Mouse (Mus musculus): ENCODE data around the gene Vegfc. TPM values are rescaled to one million over a fixed set of nuclear protein-coding genes. Genes with fewer than 3 reads are reported as not detected.
A peak's percentile ranks its signal among the peaks of the same experiment; 100 is the strongest.

Vegfc gene
- polyA plus RNA-seq, 1 experiment: 2.3 TPM

DNA sequence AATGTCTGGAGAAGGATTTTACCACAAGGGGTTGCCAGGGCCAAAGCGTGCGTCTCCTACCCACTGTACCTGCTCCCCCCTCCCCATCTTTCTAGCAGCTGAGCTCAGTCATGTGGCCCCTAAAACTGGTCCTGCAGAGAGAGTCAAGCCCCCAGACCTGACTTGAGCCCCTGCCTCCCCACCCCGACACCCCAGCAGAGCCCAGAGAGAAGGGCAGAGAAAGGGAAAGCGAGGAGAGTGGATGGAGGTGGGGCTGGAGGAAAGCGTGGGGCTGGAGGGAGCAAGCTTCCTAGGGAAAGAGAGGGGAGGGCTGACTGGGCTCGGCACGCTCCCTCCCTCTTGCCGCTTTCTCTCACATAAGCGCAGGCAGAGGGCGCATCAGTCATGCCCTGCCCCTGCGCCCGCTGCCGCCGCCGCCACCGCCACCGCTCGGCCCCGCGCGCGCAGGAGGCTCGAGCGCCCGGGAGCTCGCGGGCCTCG lies 575 bp upstream of the Vegfc start:
- DNase-seq (ENCODE audit: low read depth in 1 of 2, low spot score in 2 of 2): peak in 1 of 2 experiments; percentile 13
- Histone ChIP-seq H3K4me3 (ENCODE audit: extremely low read depth, insufficient read depth, insufficient read length) (peak overlapping the region; percentile 64; the same call in 1 of the 2 replicates), H3K27me3 (ENCODE audit: control insufficient read depth, insufficient read depth, low read length) (peaks cover 3% of the 10 kb centered on the region; the same call in 1 of the 2 replicates), H3K27ac (ENCODE audit: insufficient read depth, low read length) (no peak overlapping the region), H3K4me1 (ENCODE audit: control insufficient read depth, insufficient read depth, insufficient read length) (peaks cover 8% of the 10 kb centered on the region; the same call in 1 of the 2 replicates), H3K36me3 (ENCODE audit: control insufficient read depth, insufficient read depth, low read length) (no peaks in the 10 kb centered on the region)
- WGBS: 4% methylated on average over 26 of the region's 28 CpGs
- TF ChIP-seq POLR2A (IDR thresholded peaks at IDR 0.05; ENCODE audit: low read depth, low read length) (no peak), CTCF (IDR thresholded peaks at IDR 0.05; ENCODE audit: extremely low read depth, insufficient read depth, insufficient read length, insufficient replicate concordance) (no peak)

DNA sequence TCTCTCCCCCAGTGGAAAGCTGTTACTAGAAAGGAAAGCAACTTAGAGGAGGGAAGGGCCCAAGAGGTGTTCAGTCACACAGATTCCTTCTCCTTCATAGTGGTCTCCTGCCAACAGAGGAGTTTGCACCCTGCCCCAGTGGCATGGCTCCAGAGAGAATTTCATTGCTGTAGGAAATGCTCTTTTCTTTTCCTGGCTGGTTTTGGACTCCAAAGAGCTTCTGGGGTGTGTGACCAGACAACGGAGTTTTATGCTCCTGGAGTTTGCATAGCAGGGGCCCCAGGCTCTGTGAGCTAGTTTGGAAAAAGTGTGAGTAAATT lies 675 bp downstream of the Vegfc start:
- H3K27me3 ChIP-seq (ENCODE audit: control insufficient read depth, insufficient read depth, low read length): peaks cover 3% of the 10 kb centered on the region; the same call in 1 of the 2 replicates
- no peak for TF ChIP-seq POLR2A (IDR thresholded peaks at IDR 0.05; ENCODE audit: low read depth, low read length)
- no peak for TF ChIP-seq CTCF (IDR thresholded peaks at IDR 0.05; ENCODE audit: extremely low read depth, insufficient read depth, insufficient read length, insufficient replicate concordance)
- H3K27ac ChIP-seq (ENCODE audit: insufficient read depth, low read length): no peak overlapping the region
- H3K4me1 ChIP-seq (ENCODE audit: control insufficient read depth, insufficient read depth, insufficient read length): peaks cover 8% of the 10 kb centered on the region; the same call in 1 of the 2 replicates
- no peak for DNase-seq (ENCODE audit: low read depth in 1 of 2, low spot score in 2 of 2)
- H3K36me3 ChIP-seq (ENCODE audit: control insufficient read depth, insufficient read depth, low read length): no peaks in the 10 kb centered on the region
- H3K4me3 ChIP-seq (ENCODE audit: extremely low read depth, insufficient read depth, insufficient read length): peak overlapping the region; percentile 64; the same call in 1 of the 2 replicates
- 19% methylated on average over 1 of the region's 1 CpGs for WGBS

DNA sequence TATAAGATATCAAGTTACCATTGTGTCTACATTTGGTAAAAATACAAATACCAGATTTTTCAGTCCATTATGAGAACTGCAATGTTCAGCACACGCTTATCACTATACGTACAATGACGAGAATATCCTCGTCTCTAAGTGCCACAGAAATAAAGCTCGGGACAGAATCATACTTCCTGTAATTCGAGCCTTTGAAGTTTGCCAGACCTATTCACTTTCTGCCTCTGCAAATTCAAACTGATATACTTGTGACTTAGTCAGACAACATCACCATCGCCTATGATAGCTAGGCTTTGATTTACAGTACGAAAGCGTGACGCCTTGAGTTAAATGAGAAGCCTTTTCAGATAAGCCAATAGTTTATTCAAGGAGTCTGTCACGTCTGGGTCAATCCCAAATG lies 1.6 kb downstream of the Vegfc start:
- WGBS: 34% methylated on average over 11 of the region's 11 CpGs
- Histone ChIP-seq H3K27ac (ENCODE audit: insufficient read depth, low read length) (no peak overlapping the region), H3K27me3 (ENCODE audit: control insufficient read depth, insufficient read depth, low read length) (peaks cover 3% of the 10 kb centered on the region; the same call in 1 of the 2 replicates), H3K36me3 (ENCODE audit: control insufficient read depth, insufficient read depth, low read length) (no peaks in the 10 kb centered on the region), H3K4me1 (ENCODE audit: control insufficient read depth, insufficient read depth, insufficient read length) (peaks cover 8% of the 10 kb centered on the region; the same call in 1 of the 2 replicates), H3K4me3 (ENCODE audit: extremely low read depth, insufficient read depth, insufficient read length) (no peak overlapping the region; the same call in 1 of the 2 replicates)
- DNase-seq (ENCODE audit: low read depth in 1 of 2, low spot score in 2 of 2): no peak
- TF ChIP-seq POLR2A (IDR thresholded peaks at IDR 0.05; ENCODE audit: low read depth, low read length) (no peak), CTCF (IDR thresholded peaks at IDR 0.05; ENCODE audit: extremely low read depth, insufficient read depth, insufficient read length, insufficient replicate concordance) (no peak)

DNA sequence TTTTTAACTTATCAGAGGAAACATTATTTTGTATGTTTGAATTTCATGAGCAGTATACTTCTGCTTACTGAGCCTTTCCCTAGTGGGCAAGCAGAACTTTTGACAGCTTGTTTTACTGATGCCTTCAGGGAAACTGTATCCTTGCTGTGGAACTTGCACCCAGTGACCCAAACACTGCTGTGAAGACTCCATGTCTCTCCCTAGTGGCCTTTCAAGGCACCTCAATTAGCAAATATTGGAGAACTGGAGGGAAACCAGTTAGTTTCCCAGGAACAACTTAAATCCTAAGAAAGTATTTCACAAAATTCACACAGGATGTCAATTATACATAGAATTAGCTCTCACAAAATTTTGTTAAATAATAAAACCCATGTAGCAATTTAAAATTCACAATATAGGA lies 2.2 kb downstream of the Vegfc start:
- H3K4me1 ChIP-seq (ENCODE audit: control insufficient read depth, insufficient read depth, insufficient read length): peaks cover 8% of the 10 kb centered on the region; the same call in 1 of the 2 replicates
- DNase-seq (ENCODE audit: low read depth in 1 of 2, low spot score in 2 of 2): no peak

DNA sequence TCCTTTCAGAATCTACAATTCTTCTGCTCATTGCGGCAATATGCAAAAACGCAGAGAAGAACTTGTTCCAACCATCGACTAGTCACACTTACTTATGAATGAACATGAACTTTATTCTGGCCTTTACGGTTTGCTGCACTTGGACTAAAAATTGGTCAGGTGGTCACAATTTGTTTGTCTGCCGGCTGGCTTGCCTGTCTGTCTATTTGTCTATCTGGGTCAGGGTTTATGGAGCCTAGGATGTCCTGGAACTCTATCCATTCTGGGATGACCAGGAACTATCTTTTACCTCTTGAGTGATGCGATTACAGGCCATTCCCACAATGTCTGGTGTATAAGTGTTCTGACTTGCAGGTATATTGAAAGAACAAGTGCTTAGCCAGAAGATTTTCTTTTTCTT lies 8.5 kb downstream of the Vegfc start:
- Histone ChIP-seq H3K4me3 (ENCODE audit: extremely low read depth, insufficient read depth, insufficient read length) (no peak overlapping the region), H3K27ac (ENCODE audit: insufficient read depth, low read length) (no peak overlapping the region), H3K27me3 (ENCODE audit: control insufficient read depth, insufficient read depth, low read length) (no peaks in the 10 kb centered on the region), H3K4me1 (ENCODE audit: control insufficient read depth, insufficient read depth, insufficient read length) (no peaks in the 10 kb centered on the region), H3K36me3 (ENCODE audit: control insufficient read depth, insufficient read depth, low read length) (no peaks in the 10 kb centered on the region)
- DNase-seq (ENCODE audit: low read depth in 1 of 2, low spot score in 2 of 2): no peak
- TF ChIP-seq POLR2A (IDR thresholded peaks at IDR 0.05; ENCODE audit: low read depth, low read length) (no peak), CTCF (IDR thresholded peaks at IDR 0.05; ENCODE audit: extremely low read depth, insufficient read depth, insufficient read length, insufficient replicate concordance) (no peak)
- 54% methylated on average over 6 of the region's 6 CpGs for WGBS

More for the DNA sequence above, 2.2 kb downstream of the Vegfc start:
- H3K36me3 ChIP-seq (ENCODE audit: control insufficient read depth, insufficient read depth, low read length): no peaks in the 10 kb centered on the region
- no peak overlapping the region for H3K4me3 ChIP-seq (ENCODE audit: extremely low read depth, insufficient read depth, insufficient read length)
- no peak overlapping the region for H3K27ac ChIP-seq (ENCODE audit: insufficient read depth, low read length)
- H3K27me3 ChIP-seq (ENCODE audit: control insufficient read depth, insufficient read depth, low read length): peaks cover 3% of the 10 kb centered on the region; the same call in 1 of the 2 replicates
- TF ChIP-seq POLR2A (IDR thresholded peaks at IDR 0.05; ENCODE audit: low read depth, low read length) (no peak), CTCF (IDR thresholded peaks at IDR 0.05; ENCODE audit: extremely low read depth, insufficient read depth, insufficient read length, insufficient replicate concordance) (no peak)

DNA sequence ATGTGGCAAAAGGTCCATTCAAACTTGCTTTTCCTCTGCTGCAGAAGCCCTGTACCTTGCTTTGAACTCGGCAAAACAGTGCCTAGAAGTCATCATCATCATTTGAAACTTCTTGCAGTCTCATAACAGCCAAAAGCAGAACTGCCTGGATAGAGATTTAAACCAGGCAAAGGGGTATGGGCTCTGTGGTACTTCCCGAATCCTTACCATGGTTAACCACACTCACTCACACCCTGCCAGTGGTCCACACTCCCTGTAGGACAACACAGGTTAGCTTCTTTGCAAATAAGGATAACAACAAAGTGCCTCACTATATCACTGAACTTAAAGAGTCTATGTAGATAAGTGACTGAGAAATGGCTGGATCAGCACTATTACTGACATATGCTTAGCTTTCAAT lies 9.7 kb downstream of the Vegfc start:
- Histone ChIP-seq H3K27me3 (ENCODE audit: control insufficient read depth, insufficient read depth, low read length) (no peaks in the 10 kb centered on the region), H3K36me3 (ENCODE audit: control insufficient read depth, insufficient read depth, low read length) (no peaks in the 10 kb centered on the region), H3K4me1 (ENCODE audit: control insufficient read depth, insufficient read depth, insufficient read length) (no peaks in the 10 kb centered on the region), H3K4me3 (ENCODE audit: extremely low read depth, insufficient read depth, insufficient read length) (no peak overlapping the region), H3K27ac (ENCODE audit: insufficient read depth, low read length) (no peak overlapping the region)
- TF ChIP-seq POLR2A (IDR thresholded peaks at IDR 0.05; ENCODE audit: low read depth, low read length): no peak
- no peak for DNase-seq (ENCODE audit: low read depth in 1 of 2, low spot score in 2 of 2)
- whole genome bisulfite sequencing: 25% methylated on average over 2 of the region's 2 CpGs

DNA sequence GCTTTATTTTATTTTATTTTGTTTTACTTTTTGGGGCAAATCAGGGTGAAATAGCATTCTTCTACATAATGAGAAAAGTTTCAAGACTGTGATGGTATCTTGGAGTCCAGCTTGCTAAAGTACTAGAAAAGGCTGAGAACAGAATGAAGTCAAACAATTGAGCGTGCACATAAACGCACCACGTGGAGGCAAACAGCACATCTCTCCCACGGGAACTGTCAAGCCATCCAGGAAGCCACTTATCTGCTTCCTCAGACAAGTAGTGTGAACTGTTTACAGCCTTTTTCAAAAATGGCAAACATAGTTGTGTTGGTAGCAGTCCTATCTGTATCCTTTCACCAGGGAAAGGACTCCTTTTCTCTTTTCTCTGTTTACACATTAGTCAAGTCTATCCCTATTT lies 11.8 kb downstream of the Vegfc start:
- DNase-seq (ENCODE audit: low read depth in 1 of 2, low spot score in 2 of 2): no peak
- Histone ChIP-seq H3K36me3 (ENCODE audit: control insufficient read depth, insufficient read depth, low read length) (no peaks in the 10 kb centered on the region), H3K27ac (ENCODE audit: insufficient read depth, low read length) (no peak overlapping the region), H3K27me3 (ENCODE audit: control insufficient read depth, insufficient read depth, low read length) (no peaks in the 10 kb centered on the region), H3K4me3 (ENCODE audit: extremely low read depth, insufficient read depth, insufficient read length) (no peak overlapping the region), H3K4me1 (ENCODE audit: control insufficient read depth, insufficient read depth, insufficient read length) (no peaks in the 10 kb centered on the region)
- 48% methylated on average over 4 of the region's 4 CpGs for WGBS
- no peak for TF ChIP-seq CTCF (IDR thresholded peaks at IDR 0.05; ENCODE audit: extremely low read depth, insufficient read depth, insufficient read length, insufficient replicate concordance)
- TF ChIP-seq POLR2A (IDR thresholded peaks at IDR 0.05; ENCODE audit: low read depth, low read length): no peak
